Mouse (Mus musculus): ENCODE data around the gene Bclaf3. TPM values are rescaled to one million over a fixed set of nuclear protein-coding genes. Genes with fewer than 3 reads are reported as not detected.
A peak's percentile ranks its signal among the peaks of the same experiment; 100 is the strongest.
"Not testable (repeated sequence)": the region's sequence is repeated elsewhere in the genome, so short reads cannot be mapped to it uniquely, and the experiment has no call there.

Gene Bclaf3
- polyA plus RNA-seq, 1 experiment from 2014 or later, result 33.9 TPM

- Histone ChIP-seq H3K4me3 (ENCODE audit: low read depth, low read length) (no peak overlapping the region), H3K9ac (ENCODE audit: low read length) (no peak overlapping the region), H3K9me3 (ENCODE audit: control insufficient read depth, low read length) (no peaks in the 10 kb centered on the region), H3K27ac (ENCODE audit: low read depth, low read length) (no peak overlapping the region), H3K4me1 (replicated peaks; ENCODE audit: control insufficient read depth, insufficient read depth, low read length) (no peaks in the 10 kb centered on the region), H3K36me3 (ENCODE audit: control insufficient read depth, insufficient read depth, low read length) (no peaks in the 10 kb centered on the region), H3K4me2 (ENCODE audit: low read depth, low read length, severe bottlenecking) (no peak overlapping the region), H3K27me3 (ENCODE audit: control insufficient read depth, insufficient read depth, low read length) (no peaks in the 10 kb centered on the region)
- no peak for ATAC-seq (replicated peaks; ENCODE audit: low FRiP score)
- DNase-seq (ENCODE audit: low spot score), result no peak
- WGBS, result 92% methylated on average over 6 of the region's 6 CpGs
Observed at GRCm38 (mm10) chrX:159515599-159515998, 10.9 kb upstream of the Bclaf3 start.

GRCm38 (mm10) chrX:159521780-159522179 lies 4.7 kb upstream of the Bclaf3 start:
- Histone ChIP-seq H3K36me3 (ENCODE audit: control insufficient read depth, insufficient read depth, low read length) (no peaks in the 10 kb centered on the region), H3K4me3 (ENCODE audit: low read depth, low read length) (no peak overlapping the region), H3K9me3 (ENCODE audit: control insufficient read depth, low read length) (no peaks in the 10 kb centered on the region), H3K4me1 (replicated peaks; ENCODE audit: control insufficient read depth, insufficient read depth, low read length) (no peaks in the 10 kb centered on the region), H3K4me2 (ENCODE audit: low read depth, low read length, severe bottlenecking) (no peak overlapping the region), H3K27me3 (ENCODE audit: control insufficient read depth, insufficient read depth, low read length) (peaks cover 3% of the 10 kb centered on the region; the same call in 1 of the 2 replicates), H3K9ac (ENCODE audit: low read length) (no peak overlapping the region), H3K27ac (ENCODE audit: low read depth, low read length) (no peak overlapping the region)
- DNase-seq (ENCODE audit: low spot score) (no peak), ATAC-seq (replicated peaks; ENCODE audit: low FRiP score) (no peak)
- WGBS, result 70% methylated on average over 3 of the region's 3 CpGs

- Histone ChIP-seq H3K36me3 (ENCODE audit: control insufficient read depth, insufficient read depth, low read length) (no peaks in the 10 kb centered on the region), H3K4me1 (replicated peaks; ENCODE audit: control insufficient read depth, insufficient read depth, low read length) (no peaks in the 10 kb centered on the region), H3K4me3 (ENCODE audit: low read depth, low read length) (no peak overlapping the region), H3K9me3 (ENCODE audit: control insufficient read depth, low read length) (no peaks in the 10 kb centered on the region), H3K27ac (ENCODE audit: low read depth, low read length) (no peak overlapping the region), H3K9ac (ENCODE audit: low read length) (no peak overlapping the region), H3K4me2 (ENCODE audit: low read depth, low read length, severe bottlenecking) (no peak overlapping the region), H3K27me3 (ENCODE audit: control insufficient read depth, insufficient read depth, low read length) (peaks cover 3% of the 10 kb centered on the region; the same call in 1 of the 2 replicates)
- no peak for DNase-seq (ENCODE audit: low spot score)
- no peak for ATAC-seq (replicated peaks; ENCODE audit: low FRiP score)
- 88% methylated on average over 4 of the region's 4 CpGs for WGBS
Observed at GRCm38 (mm10) chrX:159522651-159523050, 3.8 kb upstream of the Bclaf3 start.

GRCm38 (mm10) chrX:159532427-159532810 lies 5.9 kb downstream of the Bclaf3 start:
- ATAC-seq (replicated peaks; ENCODE audit: low FRiP score), result peak; percentile 97
- H3K9me3 ChIP-seq (ENCODE audit: control insufficient read depth, low read length), result no peaks in the 10 kb centered on the region
- H3K4me3 ChIP-seq (ENCODE audit: low read depth, low read length), result peak overlapping the region; percentile 61
- DNase-seq (ENCODE audit: low spot score), result peak; percentile 97
- H3K36me3 ChIP-seq (ENCODE audit: control insufficient read depth, insufficient read depth, low read length), result no peaks in the 10 kb centered on the region
- H3K9ac ChIP-seq (ENCODE audit: low read length), result peak overlapping the region; percentile 67
- no peaks in the 10 kb centered on the region for H3K4me1 ChIP-seq (replicated peaks; ENCODE audit: control insufficient read depth, insufficient read depth, low read length)
- H3K27me3 ChIP-seq (ENCODE audit: control insufficient read depth, insufficient read depth, low read length), result no peaks in the 10 kb centered on the region
- WGBS, result 18% methylated on average over 30 of the region's 38 CpGs
- peak overlapping the region; percentile 50 for H3K4me2 ChIP-seq (ENCODE audit: low read depth, low read length, severe bottlenecking)
- peak overlapping the region; percentile 68 for H3K27ac ChIP-seq (ENCODE audit: low read depth, low read length)

- Histone ChIP-seq H3K9me3 (ENCODE audit: control insufficient read depth, low read length) (no peaks in the 10 kb centered on the region), H3K36me3 (ENCODE audit: control insufficient read depth, insufficient read depth, low read length) (no peaks in the 10 kb centered on the region), H3K27ac (ENCODE audit: low read depth, low read length) (peak overlapping the region; percentile 68), H3K4me3 (ENCODE audit: low read depth, low read length) (peak overlapping the region; percentile 61), H3K9ac (ENCODE audit: low read length) (peak overlapping the region; percentile 67), H3K27me3 (ENCODE audit: control insufficient read depth, insufficient read depth, low read length) (no peaks in the 10 kb centered on the region), H3K4me1 (replicated peaks; ENCODE audit: control insufficient read depth, insufficient read depth, low read length) (no peaks in the 10 kb centered on the region), H3K4me2 (ENCODE audit: low read depth, low read length, severe bottlenecking) (peak overlapping the region; percentile 50)
- ATAC-seq (replicated peaks; ENCODE audit: low FRiP score), result peak; percentile 63
- 28% methylated on average over 33 of the region's 56 CpGs for WGBS
- DNase-seq (ENCODE audit: low spot score), result no peak
Observed at GRCm38 (mm10) chrX:159532811-159533462, 6.4 kb downstream of the Bclaf3 start.

- Histone ChIP-seq H3K36me3 (ENCODE audit: control insufficient read depth, insufficient read depth, low read length) (no peaks in the 10 kb centered on the region), H3K4me2 (ENCODE audit: low read depth, low read length, severe bottlenecking) (no peak overlapping the region), H3K27me3 (ENCODE audit: control insufficient read depth, insufficient read depth, low read length) (no peaks in the 10 kb centered on the region; the same call in 1 of the 2 replicates), H3K9ac (ENCODE audit: low read length) (no peak overlapping the region), H3K4me3 (ENCODE audit: low read depth, low read length) (no peak overlapping the region), H3K27ac (ENCODE audit: low read depth, low read length) (no peak overlapping the region), H3K9me3 (ENCODE audit: control insufficient read depth, low read length) (no peaks in the 10 kb centered on the region), H3K4me1 (replicated peaks; ENCODE audit: control insufficient read depth, insufficient read depth, low read length) (no peaks in the 10 kb centered on the region)
- WGBS, result 87% methylated on average over 18 of the region's 18 CpGs
- ATAC-seq (replicated peaks; ENCODE audit: low FRiP score) (no peak), DNase-seq (ENCODE audit: low spot score) (no peak)
Observed at GRCm38 (mm10) chrX:159541936-159542335, 15.4 kb downstream of the Bclaf3 start.

- WGBS, result 94% methylated on average over 5 of the region's 5 CpGs
- no peak overlapping the region for H3K27ac ChIP-seq (ENCODE audit: low read depth, low read length)
- H3K4me2 ChIP-seq (ENCODE audit: low read depth, low read length, severe bottlenecking), result no peak overlapping the region
- no peaks in the 10 kb centered on the region for H3K36me3 ChIP-seq (ENCODE audit: control insufficient read depth, insufficient read depth, low read length)
- H3K4me3 ChIP-seq (ENCODE audit: low read depth, low read length), result no peak overlapping the region
- no peak overlapping the region for H3K9ac ChIP-seq (ENCODE audit: low read length)
- ATAC-seq (replicated peaks; ENCODE audit: low FRiP score) (no peak), DNase-seq (ENCODE audit: low spot score) (no peak)
- H3K27me3 ChIP-seq (ENCODE audit: control insufficient read depth, insufficient read depth, low read length), result no peaks in the 10 kb centered on the region; the same call in 1 of the 2 replicates
- no peaks in the 10 kb centered on the region for H3K4me1 ChIP-seq (replicated peaks; ENCODE audit: control insufficient read depth, insufficient read depth, low read length)
- no peaks in the 10 kb centered on the region for H3K9me3 ChIP-seq (ENCODE audit: control insufficient read depth, low read length)
Observed at GRCm38 (mm10) chrX:159547093-159547492, 20.6 kb downstream of the Bclaf3 start.

GRCm38 (mm10) chrX:159584738-159585137 lies 58.2 kb downstream of the Bclaf3 start:
- not testable (repeated sequence) for H3K9ac ChIP-seq (ENCODE audit: low read length); H3K27me3 ChIP-seq (ENCODE audit: control insufficient read depth, insufficient read depth, low read length); DNase-seq (ENCODE audit: low spot score); H3K4me3 ChIP-seq (ENCODE audit: low read depth, low read length); H3K4me1 ChIP-seq (replicated peaks; ENCODE audit: control insufficient read depth, insufficient read depth, low read length); H3K9me3 ChIP-seq (ENCODE audit: control insufficient read depth, low read length); H3K36me3 ChIP-seq (ENCODE audit: control insufficient read depth, insufficient read depth, low read length); H3K4me2 ChIP-seq (ENCODE audit: low read depth, low read length, severe bottlenecking); H3K27ac ChIP-seq (ENCODE audit: low read depth, low read length); ATAC-seq (replicated peaks; ENCODE audit: low FRiP score)
- 79% methylated on average over 7 of the region's 7 CpGs for WGBS

- no peak overlapping the region for H3K4me3 ChIP-seq (ENCODE audit: low read depth, low read length)
- no peak overlapping the region for H3K27ac ChIP-seq (ENCODE audit: low read depth, low read length)
- DNase-seq (ENCODE audit: low spot score) (no peak), ATAC-seq (replicated peaks; ENCODE audit: low FRiP score) (no peak)
- H3K4me1 ChIP-seq (replicated peaks; ENCODE audit: control insufficient read depth, insufficient read depth, low read length), result no peaks in the 10 kb centered on the region
- no peaks in the 10 kb centered on the region for H3K36me3 ChIP-seq (ENCODE audit: control insufficient read depth, insufficient read depth, low read length)
- H3K4me2 ChIP-seq (ENCODE audit: low read depth, low read length, severe bottlenecking), result no peak overlapping the region
- no peak overlapping the region for H3K9ac ChIP-seq (ENCODE audit: low read length)
- no peaks in the 10 kb centered on the region for H3K27me3 ChIP-seq (ENCODE audit: control insufficient read depth, insufficient read depth, low read length)
- no peaks in the 10 kb centered on the region for H3K9me3 ChIP-seq (ENCODE audit: control insufficient read depth, low read length)
- WGBS, result 81% methylated on average over 1 of the region's 1 CpGs
Observed at GRCm38 (mm10) chrX:159591633-159592032, 65.1 kb downstream of the Bclaf3 start.

Measured in forebrain, embryonic 11.5 days (tissue).